ENCODE assay signal across 14 mouse cellular contexts in genomic region chr2:79290149-79290548, GRCm38 (mm10).
"Had no signal": no experiment of that assay in that cellular context is flagged by ENCODE, and none has a peak within 500 bp of the region (broad histone marks: within the 10 kb centered on the region; RNA-seq: fewer than 3 reads in every experiment).

No protein-coding gene starts in this region.

- DNase-seq: kidney, adult 18-20 months; kidney, adult 9 months; kidney, postnatal 14 days; kidney, postnatal 4 days; layer of hippocampus, postnatal 36 days; lung, adult 18-20 months; lung, postnatal 10 days; lung, postnatal 36 days; midbrain, embryonic 14.5 days; right cerebral cortex, postnatal 14 days; right cerebral cortex, postnatal 4 days; thymus, adult 2 months; thymus, postnatal 25 days had no signal

- ATAC-seq: liver, embryonic 12.5 days had no signal
